Mouse (Mus musculus) thymus, adult 2 months (tissue): ENCODE measurements around the gene Slk.

ENCODE experiments used
- CTCF ChIP-seq: fragments of 200-500 bp; IDR thresholded peaks from 2 replicates; pipeline ENCODE4 v1.5.1; 2012; ENCODE audit warnings: mild to moderate bottlenecking, control low read depth, low read length, moderate library complexity, borderline replicate concordance; ENCODE audit not compliant: control insufficient read depth, poor library complexity, insufficient read depth; ENCODE audit errors: extremely low read depth
- POLR2A ChIP-seq: fragments of 200-500 bp; IDR thresholded peaks from 2 replicates; pipeline ENCODE4 v1.6.1; 2012; ENCODE audit warnings: mild to moderate bottlenecking, low read length, control low read depth, moderate library complexity; ENCODE audit not compliant: control insufficient read depth, poor library complexity, insufficient read depth; ENCODE audit errors: extremely low read depth

DNA sequence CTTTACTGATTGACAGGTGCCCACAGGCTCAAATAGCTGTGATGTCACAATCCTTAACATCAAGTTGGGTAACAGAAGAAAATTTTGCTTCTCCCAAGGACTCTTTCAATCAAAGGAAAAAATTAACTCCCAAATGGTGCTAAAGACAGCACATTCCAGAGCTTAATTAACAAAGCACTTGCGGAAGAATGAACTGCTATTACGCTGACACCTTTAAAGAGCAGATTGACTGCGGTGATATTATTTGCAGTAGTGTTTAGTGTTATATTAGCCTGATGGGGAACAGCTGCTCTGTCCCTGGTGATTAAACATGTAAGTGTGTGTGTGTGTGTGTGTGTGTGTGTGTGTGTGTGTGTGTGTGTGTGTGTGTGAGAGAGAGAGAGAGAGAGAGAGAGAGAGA lies 34.4 kb upstream of the Slk start:
- TF ChIP-seq POLR2A (no peak), CTCF (no peak)
